Mouse (Mus musculus) embryo, embryonic 11.5 days (tissue): ENCODE data around the gene Olfr742.

Experiments used
- DNase-seq: peaks from one replicate; pipeline ENCODE4 v3.0.0-alpha.2; 2012; ENCODE audit warnings: low read depth, low spot score

Olfr742 gene

DNA sequence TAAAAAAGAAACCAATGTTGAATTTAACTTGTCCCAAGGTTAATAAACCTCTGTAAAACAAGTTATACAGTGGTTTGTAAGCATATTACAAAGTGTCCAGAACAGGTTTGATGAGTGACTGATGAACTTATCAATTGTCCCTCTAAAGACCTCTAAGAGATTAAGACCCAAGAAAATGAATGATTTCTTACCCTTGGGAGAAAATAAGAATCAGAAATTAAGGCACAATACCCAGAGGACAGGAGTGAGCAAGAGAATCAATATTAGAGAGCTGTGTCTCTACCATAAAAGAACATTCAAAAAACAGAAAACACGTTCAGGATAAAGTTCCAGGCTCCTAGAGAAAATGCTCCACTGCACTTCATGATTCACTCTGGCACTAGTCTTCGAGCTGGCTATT is at the start of gene Olfr742:
Gene Olfr742 (plus strand): TSS at position 301 of the 400 bp plus-strand sequence.
- DNase-seq: no peak

GRCm38 (mm10) chr14:50472438-50472837 is 31.0 kb upstream of the Olfr742 start, which contains the start of gene Olfr741:
Gene Olfr741, plus strand, starts transcription at chr14:50472738.
- no peak for DNase-seq

DNA sequence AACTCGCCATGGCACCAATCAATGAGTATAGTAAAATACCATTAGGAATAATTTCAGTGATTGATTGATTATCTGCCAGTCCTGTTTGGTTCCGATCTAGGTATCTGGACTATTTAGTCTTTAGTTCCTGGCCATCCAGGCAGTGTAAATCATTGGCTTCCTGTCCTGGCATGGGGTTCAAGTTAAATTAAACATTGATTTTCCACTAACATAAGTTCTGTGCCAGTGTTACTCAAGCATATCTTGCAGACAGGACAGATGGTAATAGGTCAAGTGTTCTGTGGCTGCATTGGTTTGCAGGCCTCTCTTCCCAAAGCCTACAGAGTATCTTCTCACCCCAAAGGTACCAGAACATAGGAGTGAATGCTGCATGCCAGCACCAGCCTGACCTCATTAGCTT is 25.0 kb upstream of the Olfr742 start:
- no peak for DNase-seq

DNA sequence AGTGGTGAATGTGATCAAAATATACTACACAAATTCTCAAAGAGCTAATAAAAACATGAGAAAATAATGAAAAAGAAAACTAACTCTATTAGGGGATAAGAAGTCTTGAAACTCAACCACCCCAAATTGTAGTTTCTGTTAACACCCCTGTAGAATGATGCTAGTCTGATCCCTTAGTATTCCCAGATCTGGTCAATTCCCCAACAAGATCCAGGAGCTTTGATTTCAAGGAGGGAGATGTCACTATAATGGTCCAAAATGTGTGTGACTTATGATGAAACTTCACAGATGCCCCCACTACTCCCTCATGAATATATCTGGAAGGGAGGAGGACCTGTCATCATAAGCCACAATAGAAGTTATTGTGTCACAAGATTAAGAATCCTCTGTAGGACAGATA is 18.1 kb downstream of the Olfr742 start, which contains the start of gene Olfr743:
Gene Olfr743 (plus strand): TSS at position 301 of the 400 bp plus-strand sequence.
- DNase-seq: no peak

GRCm38 (mm10) chr14:50552734-50553133 is 49.3 kb downstream of the Olfr742 start:
- DNase-seq: no peak
